19 mouse cellular contexts compared by ENCODE assay signal in the genomic region with DNA sequence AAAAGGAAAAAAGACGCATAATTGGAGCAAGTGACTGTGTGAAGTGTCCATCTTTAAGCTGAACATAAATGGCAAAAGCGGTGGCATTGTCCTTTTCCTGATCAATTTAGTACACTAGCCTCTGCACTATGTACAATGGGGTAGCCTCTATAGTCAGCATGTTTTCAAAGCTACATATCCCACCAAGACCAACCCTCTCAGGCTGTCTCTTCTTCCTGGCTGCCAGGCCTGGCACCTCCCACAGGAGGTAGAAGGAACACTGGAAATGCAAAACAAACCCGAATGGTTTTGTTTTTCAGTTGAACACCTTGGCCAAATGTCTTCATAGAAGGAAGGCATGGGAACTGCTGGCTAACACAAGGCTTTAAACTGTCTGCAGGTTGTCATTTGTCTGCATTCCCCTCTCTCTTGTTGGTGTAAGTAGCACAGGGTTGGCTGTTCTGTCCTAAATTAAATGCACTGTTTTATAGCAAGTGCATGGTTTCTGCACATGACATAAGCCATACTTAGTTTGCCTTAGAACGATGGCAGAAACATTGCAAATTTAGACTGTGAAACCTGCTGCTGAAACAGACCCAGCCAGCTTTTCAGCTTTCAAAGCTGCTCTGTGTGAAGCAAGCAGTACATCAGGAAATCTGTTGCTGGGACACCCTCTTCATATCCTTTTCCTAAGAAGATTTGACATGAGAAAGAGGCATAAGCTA. TPM values are rescaled to one million over a fixed set of nuclear protein-coding genes. Genes with fewer than 3 reads are reported as not detected.
DNase-seq lines count a peak whose midpoint lies in the region; ATAC-seq and TF ChIP-seq lines count a peak whose summit lies in the region.
"Had no signal": no experiment of that assay in that cellular context is flagged by ENCODE, and none has a peak within 500 bp of the region (broad histone marks: within the 10 kb centered on the region; RNA-seq: fewer than 3 reads in every experiment).

No protein-coding gene starts in this region.

- H3K4me2 ChIP-seq in lung, postnatal 0 days (replicated peaks; ENCODE audit: low read depth, low read length) = no peak overlapping the region
- H3K4me2 ChIP-seq: liver, embryonic 11.5 days; midbrain, embryonic 11.5 days; neural tube, embryonic 13.5 days; stomach, embryonic 15.5 days had no signal

- DNase-seq in left cerebral cortex, adult 11 months (ENCODE audit: low spot score) = peak; percentile 37
- no peak for DNase-seq in left cerebral cortex, postnatal 4 days
- DNase-seq in frontal cortex, postnatal 36 days (ENCODE audit: low spot score in 2 of 2) = peak; percentile 27 to 73
- DNase-seq in layer of hippocampus, postnatal 36 days = peak; percentile 55 to 57
- DNase-seq in right cerebral cortex, postnatal 36 days (ENCODE audit: low spot score in 2 of 2) = peak; percentile 26 to 75
- DNase-seq in urinary bladder, postnatal 14 days (ENCODE audit: low spot score) = no peak
- DNase-seq in lung, postnatal 0 days (ENCODE audit: low spot score) = no peak
- DNase-seq: cerebellum, postnatal 25 days; heart, adult 18-20 months; kidney, adult 18-20 months; kidney, postnatal 25 days; lung, adult 2 months; lung, postnatal 4 days had no signal

- intact Hi-C loops in left cerebral cortex, postnatal 4 days (cut with DNase I) = no loop called here

- no peak overlapping the region for H3K27ac ChIP-seq in lung, postnatal 0 days (ENCODE audit: low read length)
- H3K27ac ChIP-seq: embryonic facial prominence, embryonic 10.5 days; limb, embryonic 10.5 days; neural tube, embryonic 13.5 days; stomach, embryonic 15.5 days had no signal

- H3K36me3 ChIP-seq in lung, postnatal 0 days (ENCODE audit: insufficient read depth, low read length) = no peaks in the 10 kb centered on the region
- H3K36me3 ChIP-seq: embryonic facial prominence, embryonic 10.5 days; limb, embryonic 10.5 days; neural tube, embryonic 13.5 days; stomach, embryonic 15.5 days had no signal

- H3K27me3 ChIP-seq in lung, postnatal 0 days (replicated peaks; ENCODE audit: insufficient read depth, low read length) = no peaks in the 10 kb centered on the region
- H3K27me3 ChIP-seq: neural tube, embryonic 13.5 days; stomach, embryonic 15.5 days had no signal

- H3K4me3 ChIP-seq in lung, postnatal 0 days (ENCODE audit: low read depth, low read length) = no peak overlapping the region
- H3K4me3 ChIP-seq: embryonic facial prominence, embryonic 10.5 days; limb, embryonic 10.5 days; neural tube, embryonic 13.5 days; stomach, embryonic 15.5 days had no signal

- H3K9me3 ChIP-seq in lung, postnatal 0 days (ENCODE audit: low read length) = no peaks in the 10 kb centered on the region
- H3K9me3 ChIP-seq: embryonic facial prominence, embryonic 10.5 days; limb, embryonic 10.5 days; neural tube, embryonic 13.5 days; stomach, embryonic 15.5 days had no signal

- no peak for TF ChIP-seq CTCF in lung, postnatal 0 days (IDR thresholded peaks at IDR 0.05)

- TF ChIP-seq EP300 in lung, postnatal 0 days (IDR thresholded peaks at IDR 0.05) = no peak

- H3K4me1 ChIP-seq in lung, postnatal 0 days (ENCODE audit: insufficient read depth, low read depth, low read length) = no peaks in the 10 kb centered on the region
- H3K4me1 ChIP-seq: embryonic facial prominence, embryonic 10.5 days; limb, embryonic 10.5 days; neural tube, embryonic 13.5 days; stomach, embryonic 15.5 days had no signal

- no peak for ATAC-seq in lung, postnatal 0 days

- WGBS in lung, postnatal 0 days = 72% methylated on average over 4 of the region's 4 CpGs

- no peak overlapping the region for H3K9ac ChIP-seq in lung, postnatal 0 days (replicated peaks; ENCODE audit: low read depth)
- H3K9ac ChIP-seq: neural tube, embryonic 13.5 days; stomach, embryonic 15.5 days had no signal

RNA-seq across cellular contexts. Expression of a gene that starts 13.2 kb away (rescaled TPM):
- 100 to 1,000 TPM; 250 to 254 TPM for total RNA-seq in left cerebral cortex, postnatal 4 days (2021)
- total RNA-seq in layer of hippocampus, postnatal 36 days (2021) = 100 to 1,000 TPM; 562 to 572 TPM
- polyA plus RNA-seq in lung, postnatal 0 days (2015; fragmentation: Nextera tagmentation; extraction: Ambion mirVana) = 49.0 and 52.3 TPM in 2 replicates

RNA-seq across cellular contexts. Expression of a gene that starts 22.5 kb away (rescaled TPM):
- 10 to 100 TPM; 19.0 to 23.7 TPM for total RNA-seq in left cerebral cortex, postnatal 4 days (2021)
- 10 to 100 TPM; 30.4 to 32.5 TPM for total RNA-seq in layer of hippocampus, postnatal 36 days (2021)
- 10.0 and 11.1 TPM in 2 replicates for polyA plus RNA-seq in lung, postnatal 0 days (2015; fragmentation: Nextera tagmentation; extraction: Ambion mirVana)

RNA-seq across cellular contexts. Expression of a gene that starts 22.7 kb away (rescaled TPM):
- total RNA-seq in left cerebral cortex, postnatal 4 days (2021) = 10 to 100 TPM; 26.5 to 28.1 TPM
- total RNA-seq in layer of hippocampus, postnatal 36 days (2021) = 10 to 100 TPM; 17.4 to 21.2 TPM
- polyA plus RNA-seq in lung, postnatal 0 days (2015; fragmentation: Nextera tagmentation; extraction: Ambion mirVana) = 18.0 and 21.2 TPM in 2 replicates

Comparison
In these comparisons a context has a peak if more than half of its experiments do, and no peak if none do; other contexts are left out.
1. DNase-seq: peak in left cerebral cortex, adult 11 months (single experiment), frontal cortex, postnatal 36 days (2 of 2), layer of hippocampus, postnatal 36 days (2 of 2) and right cerebral cortex, postnatal 36 days (2 of 2); none in left cerebral cortex, postnatal 4 days (single experiment), urinary bladder, postnatal 14 days (single experiment) and lung, postnatal 0 days (single experiment).